Mouse (Mus musculus): ENCODE results near the gene Pcnx. TPM values are rescaled to one million over a fixed set of nuclear protein-coding genes. Genes with fewer than 3 reads are reported as not detected.

The Pcnx gene
- polyA plus RNA-seq, 1 experiment from 2014 or later = 15.7 TPM

DNA sequence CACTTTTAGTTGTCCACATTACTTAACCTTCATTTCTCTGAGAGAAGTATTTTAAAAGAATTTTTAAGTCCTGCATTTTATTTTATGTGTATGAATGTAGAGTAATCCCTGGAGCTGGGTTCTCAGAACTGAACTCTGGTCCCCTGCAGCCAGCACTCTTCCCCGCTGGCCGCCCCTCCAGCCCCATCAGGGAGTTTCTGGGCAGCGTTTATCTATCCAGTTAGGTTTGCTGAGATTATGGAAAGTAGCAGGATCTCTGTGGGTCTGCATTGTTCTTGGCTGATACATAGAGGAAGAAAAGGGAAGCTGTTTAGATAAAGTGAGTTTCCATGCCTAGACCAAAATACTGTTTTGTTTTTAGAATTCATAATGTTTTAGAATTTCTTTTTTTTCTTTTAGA, 63.0 kb downstream of the Pcnx start:
- Histone ChIP-seq H3K9ac (replicated peaks; ENCODE audit: low read depth, low read length) (no peak overlapping the region), H3K36me3 (ENCODE audit: control insufficient read depth, insufficient read depth) (peaks cover 10% of the 10 kb centered on the region), H3K4me3 (replicated peaks; ENCODE audit: low read length) (no peak overlapping the region), H3K4me2 (ENCODE audit: low read length) (no peak overlapping the region), H3K27me3 (replicated peaks; ENCODE audit: control insufficient read depth, insufficient read depth, low read length) (no peaks in the 10 kb centered on the region), H3K4me1 (replicated peaks; ENCODE audit: control insufficient read depth, insufficient read depth, low read length) (peaks cover 8% of the 10 kb centered on the region), H3K27ac (ENCODE audit: low read length) (no peak overlapping the region), H3K9me3 (ENCODE audit: control insufficient read depth, low read length) (no peaks in the 10 kb centered on the region)
- 68% methylated on average over 3 of the region's 3 CpGs for WGBS
- no peak for ATAC-seq

DNA sequence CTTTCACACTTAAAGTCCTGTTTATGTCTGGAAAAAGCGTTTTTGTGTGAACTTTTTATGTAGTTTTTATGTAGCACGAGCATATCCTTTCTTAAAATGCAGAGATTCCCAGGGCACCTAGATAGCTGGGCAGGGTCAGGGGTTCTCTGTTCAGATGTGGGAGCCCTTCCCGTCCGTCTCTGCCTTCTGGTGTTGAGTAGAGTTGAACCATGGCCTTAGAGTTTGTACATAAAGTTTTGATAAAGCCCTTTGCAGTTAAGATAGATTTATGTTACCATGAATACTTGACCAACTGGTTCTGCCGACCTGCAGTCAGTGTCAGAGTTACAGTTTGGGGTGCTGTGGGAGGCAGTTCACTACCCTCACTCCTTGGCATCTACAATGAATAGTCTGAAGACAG, 67.3 kb downstream of the Pcnx start:
- 91% methylated on average over 5 of the region's 5 CpGs for WGBS

DNA sequence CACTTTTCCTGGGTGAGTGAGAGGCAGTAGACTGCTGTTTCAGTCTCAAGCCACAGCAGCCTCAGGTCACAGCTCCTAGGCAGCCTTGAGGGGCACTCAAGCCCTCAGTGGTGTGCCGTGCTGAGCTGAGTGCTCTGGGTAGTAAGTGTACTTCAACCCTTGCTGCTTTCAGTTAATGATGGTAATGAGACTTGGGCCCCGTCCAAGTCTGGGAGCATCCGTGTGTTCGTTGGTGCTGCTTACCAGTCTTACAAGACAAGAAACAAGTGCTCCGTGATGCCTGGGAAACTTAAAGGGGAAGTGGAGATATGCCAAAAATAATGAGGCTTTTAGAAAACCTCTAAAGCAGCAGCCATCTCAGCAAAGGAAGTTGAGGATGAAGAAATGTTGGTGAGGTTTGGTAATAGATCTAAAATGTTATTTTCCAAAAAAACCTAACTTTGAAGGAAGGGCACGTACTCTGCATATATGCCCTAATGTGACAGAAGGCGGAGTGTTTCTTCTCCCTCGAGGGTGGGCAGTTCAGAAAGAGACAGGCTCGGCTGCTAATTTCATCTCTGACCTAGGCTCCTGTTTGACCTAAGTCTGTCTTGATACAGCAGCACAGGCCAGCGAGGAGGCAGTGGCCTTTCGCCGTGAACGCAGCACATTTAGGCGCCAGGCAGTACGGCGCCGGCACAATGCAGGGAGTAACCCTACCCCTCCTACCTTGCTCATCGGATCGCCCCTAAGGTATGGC, 68.0 kb downstream of the Pcnx start:
- H3K9ac ChIP-seq (replicated peaks; ENCODE audit: low read depth, low read length) = no peak overlapping the region
- H3K4me1 ChIP-seq (replicated peaks; ENCODE audit: control insufficient read depth, insufficient read depth, low read length) = peaks cover 12% of the 10 kb centered on the region
- H3K4me3 ChIP-seq (replicated peaks; ENCODE audit: low read length) = no peak overlapping the region
- H3K4me2 ChIP-seq (ENCODE audit: low read length) = no peak overlapping the region
- no peaks in the 10 kb centered on the region for H3K36me3 ChIP-seq (ENCODE audit: control insufficient read depth, insufficient read depth)
- no peaks in the 10 kb centered on the region for H3K27me3 ChIP-seq (replicated peaks; ENCODE audit: control insufficient read depth, insufficient read depth, low read length)
- 63% methylated on average over 19 of the region's 19 CpGs for whole genome bisulfite sequencing
- H3K27ac ChIP-seq (ENCODE audit: low read length) = no peak overlapping the region
- no peaks in the 10 kb centered on the region for H3K9me3 ChIP-seq (ENCODE audit: control insufficient read depth, low read length)
- ATAC-seq = no peak

More for the DNA sequence above, 67.3 kb downstream of the Pcnx start:
- ATAC-seq = no peak
- H3K4me2 ChIP-seq (ENCODE audit: low read length) = no peak overlapping the region
- H3K9me3 ChIP-seq (ENCODE audit: control insufficient read depth, low read length) = no peaks in the 10 kb centered on the region
- peaks cover 12% of the 10 kb centered on the region for H3K4me1 ChIP-seq (replicated peaks; ENCODE audit: control insufficient read depth, insufficient read depth, low read length)
- no peaks in the 10 kb centered on the region for H3K36me3 ChIP-seq (ENCODE audit: control insufficient read depth, insufficient read depth)
- H3K4me3 ChIP-seq (replicated peaks; ENCODE audit: low read length) = no peak overlapping the region
- no peak overlapping the region for H3K27ac ChIP-seq (ENCODE audit: low read length)
- no peak overlapping the region for H3K9ac ChIP-seq (replicated peaks; ENCODE audit: low read depth, low read length)
- H3K27me3 ChIP-seq (replicated peaks; ENCODE audit: control insufficient read depth, insufficient read depth, low read length) = no peaks in the 10 kb centered on the region

DNA sequence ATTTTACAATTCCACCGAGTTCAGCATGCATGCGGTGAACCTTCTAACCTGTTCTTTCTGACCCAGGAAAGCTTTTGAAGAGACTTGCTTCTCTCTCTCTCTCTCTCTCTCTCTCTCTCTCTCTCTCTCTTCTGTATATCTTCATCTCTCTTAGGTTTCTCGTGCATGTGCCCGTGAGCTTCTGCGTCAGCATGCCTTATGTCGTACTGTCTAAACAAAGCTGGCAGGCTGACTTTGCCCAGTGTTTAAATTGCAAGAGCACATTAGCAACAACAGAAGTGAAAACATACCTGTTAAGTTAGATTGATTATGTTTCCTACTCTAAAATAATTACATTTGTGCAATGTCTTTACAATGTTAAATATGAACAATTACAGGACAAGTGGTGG, 68.6 kb downstream of the Pcnx start:
- Histone ChIP-seq H3K27me3 (replicated peaks; ENCODE audit: control insufficient read depth, insufficient read depth, low read length) (no peaks in the 10 kb centered on the region), H3K4me2 (ENCODE audit: low read length) (no peak overlapping the region), H3K36me3 (ENCODE audit: control insufficient read depth, insufficient read depth) (peaks cover 3% of the 10 kb centered on the region; the same call in 1 of the 2 replicates), H3K4me1 (replicated peaks; ENCODE audit: control insufficient read depth, insufficient read depth, low read length) (peaks cover 12% of the 10 kb centered on the region), H3K9me3 (ENCODE audit: control insufficient read depth, low read length) (no peaks in the 10 kb centered on the region), H3K27ac (ENCODE audit: low read length) (no peak overlapping the region), H3K4me3 (replicated peaks; ENCODE audit: low read length) (no peak overlapping the region), H3K9ac (replicated peaks; ENCODE audit: low read depth, low read length) (no peak overlapping the region)
- WGBS = 64% methylated on average over 6 of the region's 6 CpGs
- no peak for ATAC-seq

DNA sequence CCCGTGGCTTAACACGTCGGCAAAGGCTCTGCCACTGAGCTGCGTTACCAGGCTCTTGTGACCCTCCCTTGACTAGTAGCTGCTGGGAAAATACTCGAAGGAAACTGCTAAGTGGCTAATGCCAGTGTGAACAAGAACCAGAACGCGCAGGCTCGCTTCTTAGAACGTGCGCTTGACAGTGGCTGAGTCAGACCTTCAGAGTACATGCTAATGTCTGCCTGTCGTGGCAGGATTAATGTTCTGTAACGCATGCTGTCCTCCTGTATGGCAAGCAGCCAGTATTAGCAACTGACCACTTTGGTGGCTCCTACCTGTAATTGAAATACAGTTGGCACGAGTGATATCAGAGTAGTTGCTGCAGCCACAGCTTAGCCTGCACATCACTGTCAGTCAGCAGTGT, 72.2 kb downstream of the Pcnx start:
- peaks cover 15% of the 10 kb centered on the region for H3K4me1 ChIP-seq (replicated peaks; ENCODE audit: control insufficient read depth, insufficient read depth, low read length)
- no peak for ATAC-seq
- no peak overlapping the region for H3K9ac ChIP-seq (replicated peaks; ENCODE audit: low read depth, low read length)
- H3K9me3 ChIP-seq (ENCODE audit: control insufficient read depth, low read length) = no peaks in the 10 kb centered on the region
- H3K36me3 ChIP-seq (ENCODE audit: control insufficient read depth, insufficient read depth) = peaks cover 5% of the 10 kb centered on the region; the same call in 1 of the 2 replicates
- H3K4me2 ChIP-seq (ENCODE audit: low read length) = no peak overlapping the region
- no peaks in the 10 kb centered on the region for H3K27me3 ChIP-seq (replicated peaks; ENCODE audit: control insufficient read depth, insufficient read depth, low read length)
- no peak overlapping the region for H3K4me3 ChIP-seq (replicated peaks; ENCODE audit: low read length)
- 71% methylated on average over 13 of the region's 13 CpGs for WGBS
- no peak overlapping the region for H3K27ac ChIP-seq (ENCODE audit: low read length)

DNA sequence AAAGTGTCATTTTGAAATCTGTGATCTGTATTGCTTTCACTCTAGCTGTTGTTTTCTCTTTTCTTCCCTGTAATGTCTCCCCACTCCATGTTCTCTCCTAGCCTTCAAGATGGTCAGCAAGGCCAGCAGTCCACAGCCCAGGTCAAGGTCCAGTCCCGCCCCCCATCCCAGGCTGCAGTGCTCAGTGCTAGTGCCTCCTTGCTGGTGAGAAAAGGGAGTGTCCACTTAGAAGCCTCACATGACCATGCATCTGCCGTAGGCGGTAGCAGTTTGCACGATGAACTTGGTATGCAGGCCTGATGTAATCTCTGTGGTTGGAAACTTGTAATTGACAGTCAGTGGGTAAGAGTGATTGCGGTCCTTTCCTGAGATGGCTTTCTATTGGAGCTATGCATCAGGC, 73.6 kb downstream of the Pcnx start:
- Histone ChIP-seq H3K4me2 (ENCODE audit: low read length) (no peak overlapping the region), H3K9me3 (ENCODE audit: control insufficient read depth, low read length) (no peaks in the 10 kb centered on the region), H3K4me1 (replicated peaks; ENCODE audit: control insufficient read depth, insufficient read depth, low read length) (peaks cover 2% of the 10 kb centered on the region; the same call in 1 of the 2 replicates), H3K9ac (replicated peaks; ENCODE audit: low read depth, low read length) (no peak overlapping the region), H3K27me3 (replicated peaks; ENCODE audit: control insufficient read depth, insufficient read depth, low read length) (no peaks in the 10 kb centered on the region), H3K4me3 (replicated peaks; ENCODE audit: low read length) (no peak overlapping the region), H3K36me3 (ENCODE audit: control insufficient read depth, insufficient read depth) (peaks cover 5% of the 10 kb centered on the region; the same call in 1 of the 2 replicates), H3K27ac (ENCODE audit: low read length) (no peak overlapping the region)
- WGBS = 90% methylated on average over 5 of the region's 5 CpGs
- no peak for ATAC-seq

DNA sequence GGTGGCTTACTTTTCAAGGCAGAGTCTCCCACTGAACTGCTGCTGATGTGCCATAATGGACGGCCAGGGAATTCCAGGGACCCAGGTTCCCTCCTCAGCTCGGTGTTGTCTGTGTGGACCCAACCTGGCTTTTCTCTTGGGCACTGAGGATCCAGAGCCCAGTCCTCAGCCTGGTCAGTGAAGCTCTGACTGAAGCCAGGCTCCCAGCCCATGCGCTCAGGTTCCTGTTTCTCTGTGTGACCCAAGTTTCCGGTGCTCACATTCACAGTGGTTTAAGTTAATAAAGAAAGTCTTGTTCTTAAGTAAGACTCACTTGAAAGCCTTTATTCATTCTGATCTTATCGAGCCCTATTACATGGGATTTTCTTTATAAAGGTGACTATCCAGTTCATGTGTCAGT, 74.7 kb downstream of the Pcnx start:
- WGBS = 88% methylated on average over 5 of the region's 5 CpGs
- no peak overlapping the region for H3K27ac ChIP-seq (ENCODE audit: low read length)
- no peak overlapping the region for H3K4me3 ChIP-seq (replicated peaks; ENCODE audit: low read length)
- peaks cover 2% of the 10 kb centered on the region; the same call in 1 of the 2 replicates for H3K4me1 ChIP-seq (replicated peaks; ENCODE audit: control insufficient read depth, insufficient read depth, low read length)
- peaks cover 5% of the 10 kb centered on the region; the same call in 1 of the 2 replicates for H3K36me3 ChIP-seq (ENCODE audit: control insufficient read depth, insufficient read depth)
- no peak overlapping the region for H3K4me2 ChIP-seq (ENCODE audit: low read length)
- no peaks in the 10 kb centered on the region for H3K9me3 ChIP-seq (ENCODE audit: control insufficient read depth, low read length)
- H3K9ac ChIP-seq (replicated peaks; ENCODE audit: low read depth, low read length) = no peak overlapping the region
- ATAC-seq = no peak
- H3K27me3 ChIP-seq (replicated peaks; ENCODE audit: control insufficient read depth, insufficient read depth, low read length) = no peaks in the 10 kb centered on the region

DNA sequence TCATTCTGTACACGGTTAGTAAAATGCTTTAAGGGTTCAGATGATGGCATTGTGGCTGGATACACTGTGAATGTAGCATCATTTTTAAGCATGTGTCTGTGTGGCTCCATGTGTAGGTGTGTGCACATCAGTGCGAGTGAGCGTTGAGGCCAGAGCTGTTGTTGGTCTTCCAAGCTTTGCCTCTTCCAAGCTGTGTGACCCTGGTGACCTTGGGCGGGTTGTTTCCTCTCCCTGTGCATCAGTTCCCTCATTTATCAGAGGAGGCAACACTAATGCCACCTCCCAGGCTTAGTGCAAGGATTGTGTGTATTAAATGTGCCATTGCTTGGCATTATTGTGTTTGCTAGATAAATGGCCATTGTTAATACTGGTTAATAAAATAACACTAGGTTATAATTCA, 76.2 kb downstream of the Pcnx start:
- Histone ChIP-seq H3K9ac (replicated peaks; ENCODE audit: low read depth, low read length) (no peak overlapping the region), H3K27ac (ENCODE audit: low read length) (no peak overlapping the region), H3K9me3 (ENCODE audit: control insufficient read depth, low read length) (no peaks in the 10 kb centered on the region), H3K36me3 (ENCODE audit: control insufficient read depth, insufficient read depth) (peaks cover 5% of the 10 kb centered on the region; the same call in 1 of the 2 replicates), H3K4me3 (replicated peaks; ENCODE audit: low read length) (no peak overlapping the region), H3K4me2 (ENCODE audit: low read length) (no peak overlapping the region), H3K27me3 (replicated peaks; ENCODE audit: control insufficient read depth, insufficient read depth, low read length) (no peaks in the 10 kb centered on the region), H3K4me1 (replicated peaks; ENCODE audit: control insufficient read depth, insufficient read depth, low read length) (peaks cover 2% of the 10 kb centered on the region; the same call in 1 of the 2 replicates)
- 55% methylated on average over 4 of the region's 4 CpGs for WGBS
- no peak for ATAC-seq

DNA sequence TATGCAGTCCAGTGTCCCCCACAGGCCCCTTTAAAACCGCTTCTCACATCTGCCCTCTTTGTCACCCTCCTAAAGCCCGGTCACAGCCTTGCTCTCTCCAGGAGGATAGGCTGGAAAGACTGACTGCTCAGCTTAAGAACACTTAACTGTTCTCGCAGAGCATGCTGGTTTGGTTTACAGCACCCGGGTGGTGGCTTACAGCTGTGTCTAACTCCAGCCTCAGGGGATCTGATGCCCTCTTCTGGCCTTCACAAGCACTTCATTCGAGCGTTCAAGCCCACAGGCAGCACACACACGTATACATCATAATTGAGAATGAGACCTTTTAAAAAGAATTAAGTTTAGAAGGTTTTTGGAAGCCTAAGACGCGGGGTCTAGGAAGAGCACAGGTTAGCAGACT, 81.4 kb downstream of the Pcnx start:
- no peak for ATAC-seq
- Histone ChIP-seq H3K4me2 (ENCODE audit: low read length) (no peak overlapping the region), H3K27me3 (replicated peaks; ENCODE audit: control insufficient read depth, insufficient read depth, low read length) (no peaks in the 10 kb centered on the region), H3K27ac (ENCODE audit: low read length) (no peak overlapping the region), H3K9ac (replicated peaks; ENCODE audit: low read depth, low read length) (no peak overlapping the region), H3K4me1 (replicated peaks; ENCODE audit: control insufficient read depth, insufficient read depth, low read length) (no peaks in the 10 kb centered on the region; the same call in 1 of the 2 replicates), H3K36me3 (ENCODE audit: control insufficient read depth, insufficient read depth) (no peaks in the 10 kb centered on the region), H3K9me3 (ENCODE audit: control insufficient read depth, low read length) (no peaks in the 10 kb centered on the region), H3K4me3 (replicated peaks; ENCODE audit: low read length) (no peak overlapping the region)
- 84% methylated on average over 9 of the region's 9 CpGs for WGBS

Data from forebrain, embryonic 16.5 days (tissue).